Mouse (Mus musculus): ENCODE measurements around the gene Dlg2.

Dlg2 gene

DNA sequence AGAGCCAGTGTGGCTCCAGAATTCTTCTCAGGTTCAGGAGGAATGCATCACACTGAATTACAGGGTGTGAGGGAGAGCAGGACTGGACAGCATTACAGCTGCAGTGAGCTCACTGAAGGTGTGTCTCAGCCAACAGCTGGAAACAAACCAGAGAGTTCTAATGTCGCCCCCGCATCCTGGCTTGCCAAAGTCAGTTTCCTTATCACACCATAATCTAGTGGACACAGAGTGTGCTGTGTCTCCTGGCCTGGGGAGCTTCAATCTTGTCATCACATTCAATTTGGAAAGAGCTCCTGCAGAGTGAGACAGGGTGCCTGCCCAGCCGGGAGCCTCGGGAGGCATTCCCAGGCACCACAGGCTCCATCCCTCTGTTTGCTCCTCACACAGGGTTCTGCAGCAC is 1981.3 kb downstream of the Dlg2 start:
- DNase-seq (ENCODE audit: low spot score in 2 of 2): no peak

- DNase-seq (ENCODE audit: low spot score in 2 of 2): no peak
Measured at GRCm38 (mm10) chr7:92458308-92458707, 1981.8 kb downstream of the Dlg2 start.

DNA sequence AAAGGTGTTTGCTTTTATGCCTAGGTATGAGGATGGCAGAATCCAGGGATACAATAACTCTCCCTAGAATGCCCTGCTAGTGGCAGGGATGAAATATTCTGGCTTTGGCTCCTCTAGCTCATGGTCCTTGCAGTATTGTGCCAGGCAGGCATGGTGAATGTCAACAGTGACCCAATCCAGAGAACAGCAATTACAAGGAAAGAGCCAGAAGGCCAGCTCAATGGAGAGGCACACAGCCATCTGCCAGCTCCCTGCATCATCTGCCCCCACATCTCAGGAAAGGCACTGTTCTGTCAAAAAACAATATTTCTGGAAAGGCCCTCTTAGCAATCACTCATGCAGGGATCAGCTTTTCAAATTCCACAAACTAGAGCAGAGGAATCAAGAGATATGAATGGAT is 1984.1 kb downstream of the Dlg2 start:
- DNase-seq (ENCODE audit: low spot score in 2 of 2): no peak

DNA sequence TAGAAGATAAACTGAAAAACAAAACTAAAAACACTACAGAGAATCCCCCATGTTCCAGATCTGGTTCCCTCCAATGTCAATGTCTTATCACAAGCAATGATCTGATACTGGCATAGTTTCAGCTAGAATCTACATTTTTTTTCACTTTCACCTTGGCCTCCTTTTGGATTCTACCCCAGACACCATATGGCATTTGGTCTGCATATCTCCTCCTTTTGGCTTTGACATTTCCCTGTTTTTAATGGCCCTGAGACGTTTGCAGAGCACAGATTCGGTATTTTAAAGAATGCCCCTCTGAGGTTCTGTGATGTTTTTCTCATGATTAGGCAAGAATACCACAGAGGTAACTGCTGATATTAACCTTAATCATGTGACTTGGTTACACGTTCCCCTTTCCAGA is 1984.8 kb downstream of the Dlg2 start:
- DNase-seq (ENCODE audit: low spot score in 2 of 2): no peak

- no peak for DNase-seq (ENCODE audit: low spot score in 2 of 2)
Measured at GRCm38 (mm10) chr7:92463080-92463877, 1986.8 kb downstream of the Dlg2 start.

DNA sequence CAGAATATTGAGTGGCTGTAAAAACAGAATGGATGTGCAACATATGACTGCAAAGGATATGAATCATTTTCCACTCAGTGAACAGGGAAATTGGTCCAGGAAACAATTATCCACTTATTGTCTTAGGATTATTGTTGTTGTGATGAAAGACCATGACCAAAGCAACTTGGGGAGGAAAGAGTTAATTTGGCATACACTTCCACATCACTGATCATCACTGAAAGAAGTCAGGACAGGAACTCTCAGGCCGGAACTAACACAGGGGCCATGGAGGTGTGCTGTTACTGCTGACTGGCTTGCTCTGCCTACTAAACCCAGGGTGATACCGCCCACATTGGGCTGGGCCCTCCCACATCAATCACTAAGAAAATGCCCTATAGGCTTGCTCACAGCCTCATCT is 1987.8 kb downstream of the Dlg2 start:
- no peak for DNase-seq (ENCODE audit: low spot score in 2 of 2)

DNA sequence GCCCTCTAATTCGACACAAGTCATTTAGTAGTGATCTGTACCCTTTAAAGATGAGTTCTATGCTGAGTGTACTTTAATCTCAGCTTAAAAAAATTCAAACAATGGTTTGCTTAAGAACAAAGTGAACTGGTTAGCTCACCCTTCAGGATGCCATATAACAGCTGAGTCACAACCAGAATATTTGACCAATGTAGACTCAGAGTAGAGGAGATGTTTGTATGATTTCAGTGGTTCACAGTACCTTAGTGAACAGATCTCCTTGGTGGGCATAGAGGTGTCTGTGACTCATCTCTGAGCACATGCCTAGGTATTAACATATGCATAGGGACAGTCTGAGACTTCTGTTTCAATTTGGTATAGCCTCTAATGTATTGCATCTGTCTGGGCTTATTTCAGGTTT is 2002.7 kb downstream of the Dlg2 start:
- DNase-seq (ENCODE audit: low spot score in 2 of 2): no peak

DNA sequence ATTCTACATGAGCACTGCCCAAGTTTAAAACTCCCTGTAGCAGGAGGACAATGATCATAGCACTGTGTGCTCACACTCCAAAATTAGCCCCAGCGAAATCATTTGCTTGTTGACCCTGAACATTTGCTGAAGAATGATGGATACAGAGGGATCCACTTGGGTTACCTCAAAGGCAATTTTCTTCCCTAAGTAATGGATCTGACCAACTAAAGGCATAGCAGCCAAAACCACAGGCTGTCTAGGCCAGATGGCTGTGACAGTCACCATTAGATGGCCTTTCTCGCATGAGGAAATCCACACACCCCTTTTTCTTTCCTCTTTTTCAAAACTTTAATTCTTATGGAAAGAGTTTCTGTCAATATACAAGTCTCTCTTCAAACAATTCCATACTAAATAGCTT is 2003.3 kb downstream of the Dlg2 start:
- DNase-seq (ENCODE audit: low spot score in 2 of 2): no peak

DNA sequence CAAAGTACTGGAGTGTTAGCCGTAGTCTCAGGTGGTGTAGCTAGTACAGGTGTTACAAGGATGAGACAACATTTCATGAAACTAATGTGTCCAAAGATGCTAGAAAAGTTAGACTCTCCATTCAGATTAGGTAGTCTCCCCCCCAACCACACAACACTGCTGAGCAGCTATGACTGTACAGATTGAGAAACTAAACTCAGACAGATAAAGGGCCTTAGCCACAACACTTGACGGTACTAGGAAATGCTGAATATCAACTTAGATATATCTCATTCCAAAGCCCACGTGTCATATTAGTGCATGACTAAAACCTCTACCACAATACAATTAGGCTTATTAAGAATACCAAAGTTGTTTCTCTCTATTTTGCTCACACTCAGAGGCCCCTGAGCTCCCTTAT is 2006.9 kb downstream of the Dlg2 start:
- no peak for DNase-seq (ENCODE audit: low spot score in 2 of 2)

- DNase-seq (ENCODE audit: low spot score in 2 of 2): no peak
Measured at GRCm38 (mm10) chr7:92485881-92486710, 2009.6 kb downstream of the Dlg2 start.

DNA sequence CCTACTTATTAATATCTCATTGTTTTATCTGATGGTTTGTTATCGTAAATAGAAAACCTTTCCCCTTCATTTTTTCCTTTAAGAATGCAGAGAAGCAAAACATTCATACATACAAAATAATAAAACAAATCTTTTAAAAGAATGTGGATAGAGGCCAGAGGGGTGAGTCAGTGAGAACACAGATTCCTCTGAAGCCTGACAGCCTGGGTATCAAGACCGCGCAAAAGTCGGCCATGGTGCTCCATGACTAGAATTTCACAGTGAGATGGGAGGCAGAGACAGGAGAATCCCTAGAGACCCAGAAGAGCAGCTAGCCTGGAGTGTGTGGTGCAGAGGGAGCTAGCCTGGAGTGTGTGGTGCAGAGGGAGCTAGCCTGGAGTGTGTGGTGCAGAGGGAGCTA is 2010.4 kb downstream of the Dlg2 start:
- DNase-seq (ENCODE audit: low spot score in 2 of 2): no peak

GRCm38 (mm10) chr7:92492262-92492661 is 2015.8 kb downstream of the Dlg2 start:
- no peak for DNase-seq (ENCODE audit: low spot score in 2 of 2)

- DNase-seq (ENCODE audit: low spot score in 2 of 2): no peak
Measured at GRCm38 (mm10) chr7:92493521-92493920, 2017.0 kb downstream of the Dlg2 start.
